Mouse (Mus musculus) testis, adult 2 months (tissue): Measurements from ENCODE around the gene Pnkp. TPM values are rescaled to one million over a fixed set of nuclear protein-coding genes. Genes with fewer than 3 reads are reported as not detected.

Source experiments
- H3K27ac ChIP-seq: fragments of 200-500 bp; 2 replicates; pipeline ENCODE4 v1.5.1; 2012; ENCODE audit warnings: low read depth, low read length; ENCODE audit not compliant: control insufficient read depth, insufficient read depth
- H3K27me3 ChIP-seq: fragments of 200-500 bp; 2 replicates; pipeline ENCODE4 v1.6.1; 2012; ENCODE audit warnings: mild to moderate bottlenecking, low read length, moderate library complexity; ENCODE audit not compliant: control insufficient read depth, insufficient read depth
- H3K36me3 ChIP-seq: fragments of 200-500 bp; 2 replicates; pipeline ENCODE4 v1.6.1; 2012; ENCODE audit warnings: mild to moderate bottlenecking, low read length; ENCODE audit not compliant: control insufficient read depth, insufficient read depth
- H3K4me1 ChIP-seq: fragments of 200-500 bp; 2 replicates; pipeline ENCODE4 v1.6.1; 2012; ENCODE audit warnings: low read length; ENCODE audit not compliant: control insufficient read depth, insufficient read depth
- H3K4me3 ChIP-seq: fragments of 200-500 bp; 2 replicates; pipeline ENCODE4 v1.5.1; 2012; ENCODE audit warnings: low read depth, mild to moderate bottlenecking, low read length, moderate library complexity, mixed read lengths; ENCODE audit not compliant: control insufficient read depth
- CTCF ChIP-seq: fragments of 200-500 bp; IDR thresholded peaks from 2 replicates; pipeline ENCODE4 v1.5.1; 2012; ENCODE audit warnings: low read depth, mild to moderate bottlenecking, inconsistent platforms, low read length, moderate library complexity; ENCODE audit not compliant: control insufficient read depth, insufficient read depth, insufficient replicate concordance
- POLR2A ChIP-seq: fragments of 200-500 bp; IDR thresholded peaks from 2 replicates; pipeline ENCODE4 v1.6.1; 2012; ENCODE audit warnings: low read depth, mild to moderate bottlenecking, inconsistent platforms, low read length, moderate library complexity; ENCODE audit not compliant: control insufficient read depth
- polyA plus RNA-seq: library from polyadenylated mRNA; depleted of rRNA; stranded (reverse); fragments of >200 nt; gene quantifications from 2 replicates; pipeline ENCODE4 v1.2.3, GENCODE M21; 2012

The Pnkp gene
- polyA plus RNA-seq, 1 experiment: 26.5 TPM

GRCm38 (mm10) chr7:44891611-44892010, 34.7 kb downstream of the Pnkp start:
- H3K36me3 ChIP-seq: no peaks in the 10 kb centered on the region
- peak overlapping the region; percentile 97 for H3K27ac ChIP-seq
- H3K4me3 ChIP-seq: peak overlapping the region; percentile 90
- TF ChIP-seq CTCF: no peak
- TF ChIP-seq POLR2A: no peak
- peaks cover 13% of the 10 kb centered on the region for H3K4me1 ChIP-seq
- no peaks in the 10 kb centered on the region for H3K27me3 ChIP-seq

- Histone ChIP-seq H3K27ac (peak within 1 kb of the TSS; percentile 97), H3K4me1 (peaks cover 15% of the 10 kb centered on the region), H3K4me3 (peak within 1 kb of the TSS; percentile 90), H3K36me3 (no peaks in the 10 kb centered on the region), H3K27me3 (no peaks in the 10 kb centered on the region)
- no peak for TF ChIP-seq CTCF
- peak; percentile 79 for TF ChIP-seq POLR2A
Measured at GRCm38 (mm10) chr7:44892276-44892921, 35.5 kb downstream of the Pnkp start, which contains the start of gene Med25. TSS of gene Med25 (minus strand) at chr7:44892712.

- H3K4me1 ChIP-seq: peaks cover 15% of the 10 kb centered on the region
- no peak for TF ChIP-seq CTCF
- no peak for TF ChIP-seq POLR2A
- H3K27ac ChIP-seq: peak overlapping the region; percentile 60
Measured at GRCm38 (mm10) chr7:44893197-44893596, 36.3 kb downstream of the Pnkp start.

GRCm38 (mm10) chr7:44894175-44894574, 37.2 kb downstream of the Pnkp start:
- Histone ChIP-seq H3K4me1 (peaks cover 25% of the 10 kb centered on the region), H3K36me3 (no peaks in the 10 kb centered on the region), H3K27me3 (no peaks in the 10 kb centered on the region), H3K4me3 (no peak overlapping the region), H3K27ac (no peak overlapping the region)
- TF ChIP-seq CTCF (no peak), POLR2A (no peak)

More at GRCm38 (mm10) chr7:44893197-44893596, 36.3 kb downstream of the Pnkp start:
- no peaks in the 10 kb centered on the region for H3K27me3 ChIP-seq
- no peaks in the 10 kb centered on the region for H3K36me3 ChIP-seq
- no peak overlapping the region for H3K4me3 ChIP-seq

GRCm38 (mm10) chr7:44895206-44895592, 38.3 kb downstream of the Pnkp start:
- Histone ChIP-seq H3K4me1 (peaks cover 29% of the 10 kb centered on the region), H3K4me3 (peak overlapping the region; percentile 80; the same call in 1 of the 2 replicates), H3K36me3 (no peaks in the 10 kb centered on the region), H3K27me3 (no peaks in the 10 kb centered on the region), H3K27ac (peak overlapping the region; percentile 81; the same call in 1 of the 2 replicates)
- TF ChIP-seq POLR2A: no peak
- TF ChIP-seq CTCF: no peak

GRCm38 (mm10) chr7:44895593-44896434, 38.9 kb downstream of the Pnkp start, which contains the start of gene Fuz:
TSS of gene Fuz (plus strand) at chr7:44896079.
- Histone ChIP-seq H3K36me3 (no peaks in the 10 kb centered on the region), H3K27ac (peak within 1 kb of the TSS; percentile 81), H3K27me3 (no peaks in the 10 kb centered on the region), H3K4me1 (peaks cover 29% of the 10 kb centered on the region), H3K4me3 (peak within 1 kb of the TSS; percentile 80)
- peak; percentile 35; the same call in 1 of the 2 replicates for TF ChIP-seq CTCF
- TF ChIP-seq POLR2A: peak; percentile 39; the same call in 1 of the 2 replicates

- Histone ChIP-seq H3K27ac (peak overlapping the region; percentile 50), H3K4me1 (peaks cover 30% of the 10 kb centered on the region), H3K4me3 (peak overlapping the region; percentile 80), H3K27me3 (no peaks in the 10 kb centered on the region), H3K36me3 (no peaks in the 10 kb centered on the region)
- no peak for TF ChIP-seq POLR2A
- TF ChIP-seq CTCF: no peak
Measured at GRCm38 (mm10) chr7:44896499-44896898, 39.6 kb downstream of the Pnkp start.
